Mouse (Mus musculus): Measurements from ENCODE around the gene Mapre3.

DNA sequence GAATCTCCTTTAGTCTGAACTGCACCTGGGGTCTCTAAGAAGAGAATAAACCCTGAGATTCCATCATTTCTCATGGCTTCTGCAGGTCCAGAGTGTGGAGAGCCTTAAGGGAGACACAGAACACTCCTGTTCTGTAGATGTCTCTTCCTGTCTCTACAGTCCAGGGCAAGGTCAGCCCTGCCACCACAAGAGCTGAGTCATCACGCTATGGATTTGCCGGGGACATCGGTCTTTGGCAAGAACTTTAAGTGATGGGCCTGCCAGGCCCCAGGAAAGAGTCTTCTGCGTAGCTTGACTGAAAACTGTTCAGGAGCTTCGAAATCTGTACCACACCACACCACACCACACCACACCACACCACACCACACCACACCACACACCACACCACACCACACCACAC is 27.1 kb upstream of the Mapre3 start:
- TF ChIP-seq CTCF (IDR thresholded peaks at IDR 0.05; ENCODE audit: control insufficient read depth, insufficient read depth, low read length) (no peak), POLR2A (IDR thresholded peaks at IDR 0.05; ENCODE audit: borderline replicate concordance, control insufficient read depth, low read depth, low read length) (no peak)
